Mouse (Mus musculus): ENCODE measurements at regions not wholly inside any gene's neighbourhood (a gene's known extent, or its start where the extent isn't known, plus 50 kb on each side); places are given as distances from the start of the nearest gene placed in this dataset.
A peak's percentile ranks its signal among the peaks of the same experiment; 100 is the strongest.

- TF ChIP-seq USF1 (IDR thresholded peaks at IDR 0.05; ENCODE audit: low read depth) = no peak
- TF ChIP-seq TCF3 (IDR thresholded peaks at IDR 0.05; ENCODE audit: insufficient read length, low read depth) = no peak
- no peak for TF ChIP-seq POLR2AphosphoS2 (IDR thresholded peaks at IDR 0.05; ENCODE audit: insufficient read length, low read depth)
- TF ChIP-seq REST (IDR thresholded peaks at IDR 0.05; ENCODE audit: insufficient read depth, insufficient read length) = no peak
- no peak for TF ChIP-seq MAX (IDR thresholded peaks at IDR 0.05; ENCODE audit: low read depth)
- no peak for TF ChIP-seq SRF (IDR thresholded peaks at IDR 0.05; ENCODE audit: control insufficient read depth, insufficient read length, low read depth)
- no peak for TF ChIP-seq E2F4 (IDR thresholded peaks at IDR 0.05; ENCODE audit: insufficient read depth)
- no peak for TF ChIP-seq CEBPB (IDR thresholded peaks at IDR 0.05; ENCODE audit: insufficient read depth, poor library complexity, severe bottlenecking)
- TF ChIP-seq TCF12 (IDR thresholded peaks at IDR 0.05; ENCODE audit: insufficient read depth, poor library complexity, severe bottlenecking) = no peak
- TF ChIP-seq MYOG (IDR thresholded peaks at IDR 0.05; ENCODE audit: control insufficient read depth in 1 of 3, insufficient read depth in 1 of 3, insufficient read length in 2 of 3, low read depth in 2 of 3) = no peak
- TF ChIP-seq MYOD1 (IDR thresholded peaks at IDR 0.05; ENCODE audit: control insufficient read depth in 1 of 3, insufficient read length in 2 of 3, low read depth in 2 of 3) = no peak
- TF ChIP-seq POLR2A (IDR thresholded peaks at IDR 0.05; ENCODE audit: insufficient read length, low read depth) = no peak
These were observed 61.1 kb upstream of the Fhl2 start for GRCm38 (mm10) chr1:43257909-43258308.

GRCm38 (mm10) chr1:43259841-43260240 is 63.1 kb upstream of the Fhl2 start:
- TF ChIP-seq MAX (IDR thresholded peaks at IDR 0.05; ENCODE audit: low read depth) (no peak), TCF3 (IDR thresholded peaks at IDR 0.05; ENCODE audit: insufficient read length, low read depth) (peak; percentile 92), TCF12 (IDR thresholded peaks at IDR 0.05; ENCODE audit: insufficient read depth, poor library complexity, severe bottlenecking) (peak; percentile 84), REST (IDR thresholded peaks at IDR 0.05; ENCODE audit: insufficient read depth, insufficient read length) (no peak), CEBPB (IDR thresholded peaks at IDR 0.05; ENCODE audit: insufficient read depth, poor library complexity, severe bottlenecking) (0 out of 2 replicates have a peak, but pooled peaks have one; percentile 18), MYOD1 (IDR thresholded peaks at IDR 0.05; ENCODE audit: control insufficient read depth in 1 of 3, insufficient read length in 2 of 3, low read depth in 2 of 3) (peak; percentile 89 to 99 (median 98)), MYOG (IDR thresholded peaks at IDR 0.05; ENCODE audit: control insufficient read depth in 1 of 3, insufficient read depth in 1 of 3, insufficient read length in 2 of 3, low read depth in 2 of 3) (peak; percentile 83 to 99 (median 91))
- Histone ChIP-seq H3K4me2 (ENCODE audit: low read depth) (peak overlapping the region; percentile 43), H3K27me3 (ENCODE audit: control insufficient read depth, insufficient read depth, insufficient read length) (no peaks in the 10 kb centered on the region), H3K4me3 (no peak overlapping the region), H3K36me3 (ENCODE audit: control insufficient read depth, insufficient read depth) (no peaks in the 10 kb centered on the region), H3K79me2 (ENCODE audit: control insufficient read depth, insufficient read depth) (no peaks in the 10 kb centered on the region), H3ac (ENCODE audit: control insufficient read depth, insufficient read length) (no peak overlapping the region)

More at GRCm38 (mm10) chr1:43257909-43258308, 61.1 kb upstream of the Fhl2 start:
- Histone ChIP-seq H3K27me3 (ENCODE audit: control insufficient read depth, insufficient read depth, insufficient read length) (no peaks in the 10 kb centered on the region), H3ac (ENCODE audit: control insufficient read depth, insufficient read length) (no peak overlapping the region), H3K4me2 (ENCODE audit: low read depth) (no peak overlapping the region), H3K36me3 (ENCODE audit: control insufficient read depth, insufficient read depth) (no peaks in the 10 kb centered on the region), H3K79me2 (ENCODE audit: control insufficient read depth, insufficient read depth) (no peaks in the 10 kb centered on the region), H3K4me3 (no peak overlapping the region)

- Histone ChIP-seq H3ac (ENCODE audit: control insufficient read depth, insufficient read length) (no peak overlapping the region), H3K27me3 (ENCODE audit: control insufficient read depth, insufficient read depth, insufficient read length) (no peaks in the 10 kb centered on the region), H3K4me2 (ENCODE audit: low read depth) (peak overlapping the region; percentile 43), H3K79me2 (ENCODE audit: control insufficient read depth, insufficient read depth) (no peaks in the 10 kb centered on the region), H3K36me3 (ENCODE audit: control insufficient read depth, insufficient read depth) (no peaks in the 10 kb centered on the region), H3K4me3 (no peak overlapping the region)
- no peak for TF ChIP-seq TCF3 (IDR thresholded peaks at IDR 0.05; ENCODE audit: insufficient read length, low read depth)
These were observed 63.7 kb upstream of the Fhl2 start for GRCm38 (mm10) chr1:43260491-43260890.

- Histone ChIP-seq H3K27me3 (ENCODE audit: control insufficient read depth, insufficient read depth, insufficient read length) (no peaks in the 10 kb centered on the region), H3K36me3 (ENCODE audit: control insufficient read depth, insufficient read depth) (no peaks in the 10 kb centered on the region), H3ac (ENCODE audit: control insufficient read depth, insufficient read length) (no peak overlapping the region), H3K4me2 (ENCODE audit: low read depth) (peak overlapping the region; percentile 44), H3K4me3 (no peak overlapping the region), H3K79me2 (ENCODE audit: control insufficient read depth, insufficient read depth) (no peaks in the 10 kb centered on the region)
- TF ChIP-seq MYOG (IDR thresholded peaks at IDR 0.05; ENCODE audit: control insufficient read depth in 1 of 3, insufficient read depth in 1 of 3, insufficient read length in 2 of 3, low read depth in 2 of 3) (no peak), POLR2AphosphoS2 (IDR thresholded peaks at IDR 0.05; ENCODE audit: insufficient read length, low read depth) (no peak), USF1 (IDR thresholded peaks at IDR 0.05; ENCODE audit: low read depth) (peak; percentile 16), E2F4 (IDR thresholded peaks at IDR 0.05; ENCODE audit: insufficient read depth) (no peak)
These were observed 67.7 kb upstream of the Fhl2 start for GRCm38 (mm10) chr1:43264407-43264889.

GRCm38 (mm10) chr1:43265699-43266455 is 69.1 kb upstream of the Fhl2 start:
- Histone ChIP-seq H3K79me2 (ENCODE audit: control insufficient read depth, insufficient read depth) (no peaks in the 10 kb centered on the region), H3K4me3 (no peak overlapping the region), H3ac (ENCODE audit: control insufficient read depth, insufficient read length) (no peak overlapping the region), H3K27me3 (ENCODE audit: control insufficient read depth, insufficient read depth, insufficient read length) (no peaks in the 10 kb centered on the region), H3K36me3 (ENCODE audit: control insufficient read depth, insufficient read depth) (no peaks in the 10 kb centered on the region), H3K4me2 (ENCODE audit: low read depth) (no peak overlapping the region)
- TF ChIP-seq POLR2AphosphoS2 (IDR thresholded peaks at IDR 0.05; ENCODE audit: insufficient read length, low read depth) = no peak
- no peak for TF ChIP-seq SRF (IDR thresholded peaks at IDR 0.05; ENCODE audit: control insufficient read depth, insufficient read length, low read depth)
- no peak for TF ChIP-seq REST (IDR thresholded peaks at IDR 0.05; ENCODE audit: insufficient read depth, insufficient read length)
- TF ChIP-seq MAX (IDR thresholded peaks at IDR 0.05; ENCODE audit: low read depth) = no peak
- TF ChIP-seq TCF3 (IDR thresholded peaks at IDR 0.05; ENCODE audit: insufficient read length, low read depth) = no peak
- TF ChIP-seq E2F4 (IDR thresholded peaks at IDR 0.05; ENCODE audit: insufficient read depth) = no peak
- no peak for TF ChIP-seq CEBPB (IDR thresholded peaks at IDR 0.05; ENCODE audit: insufficient read depth, poor library complexity, severe bottlenecking)
- TF ChIP-seq POLR2A (IDR thresholded peaks at IDR 0.05; ENCODE audit: insufficient read length, low read depth) = no peak
- no peak for TF ChIP-seq TCF12 (IDR thresholded peaks at IDR 0.05; ENCODE audit: insufficient read depth, poor library complexity, severe bottlenecking)
- TF ChIP-seq USF1 (IDR thresholded peaks at IDR 0.05; ENCODE audit: low read depth) = no peak
- no peak for TF ChIP-seq MYOD1 (IDR thresholded peaks at IDR 0.05; ENCODE audit: control insufficient read depth in 1 of 3, insufficient read length in 2 of 3, low read depth in 2 of 3)

Data from myocyte (in vitro differentiated cells).